Mouse (Mus musculus): ENCODE measurements around the gene Slc25a23. TPM values are rescaled to one million over a fixed set of nuclear protein-coding genes. Genes with fewer than 3 reads are reported as not detected.

Gene Slc25a23
- total RNA-seq, 2 experiments from 2014 or later: 6.2 to 21.2 TPM

Other genes starting within 250 kb of the Slc25a23 start
- gene Rfx2, start 228.8 kb downstream of the Slc25a23 start, total RNA-seq (2014; fragmentation: Nextera tagmentation): 23.0 and 29.3 TPM in 2 replicates
- 4.7 and 10.5 TPM in 2 replicates for gene Rfx2, start 228.8 kb downstream of the Slc25a23 start, total RNA-seq (2017)
- gene Acsbg2, start 185.4 kb downstream of the Slc25a23 start, total RNA-seq (2014; fragmentation: Nextera tagmentation): not detected in 2 replicates
- gene Acsbg2, start 185.4 kb downstream of the Slc25a23 start, total RNA-seq (2017): not detected in 2 replicates
- gene 1700061G19Rik, start 184.4 kb downstream of the Slc25a23 start, total RNA-seq (2014; fragmentation: Nextera tagmentation): not detected in 2 replicates
- not detected in 2 replicates for gene 1700061G19Rik, start 184.4 kb downstream of the Slc25a23 start, total RNA-seq (2017)
- gene Mllt1, start 124.4 kb downstream of the Slc25a23 start, total RNA-seq (2014; fragmentation: Nextera tagmentation): 24.1 and 33.2 TPM in 2 replicates
- gene Mllt1, start 124.4 kb downstream of the Slc25a23 start, total RNA-seq (2017): 12.2 and 17.3 TPM in 2 replicates
- not detected in 2 replicates for gene Acer1, start 77.7 kb downstream of the Slc25a23 start, total RNA-seq (2014; fragmentation: Nextera tagmentation)
- not detected in 2 replicates for gene Acer1, start 77.7 kb downstream of the Slc25a23 start, total RNA-seq (2017)
- 89.2 and 116 TPM in 2 replicates for gene Clpp, start 69.6 kb downstream of the Slc25a23 start, total RNA-seq (2014; fragmentation: Nextera tagmentation)
- gene Clpp, start 69.6 kb downstream of the Slc25a23 start, total RNA-seq (2017): 83.2 and 135 TPM in 2 replicates
- 25.2 and 26.4 TPM in 2 replicates for gene Alkbh7, start 62.5 kb downstream of the Slc25a23 start, total RNA-seq (2014; fragmentation: Nextera tagmentation)
- 19.1 and 25.8 TPM in 2 replicates for gene Alkbh7, start 62.5 kb downstream of the Slc25a23 start, total RNA-seq (2017)
- not detected in 2 replicates for gene Pspn, start 59.8 kb downstream of the Slc25a23 start, total RNA-seq (2014; fragmentation: Nextera tagmentation)
- gene Pspn, start 59.8 kb downstream of the Slc25a23 start, total RNA-seq (2017): 4.6 TPM in 1 of 2 replicates, not detected in the other
- 112 and 139 TPM in 2 replicates for gene Gtf2f1, start 48.6 kb downstream of the Slc25a23 start, total RNA-seq (2014; fragmentation: Nextera tagmentation)
- gene Gtf2f1, start 48.6 kb downstream of the Slc25a23 start, total RNA-seq (2017): 214 and 264 TPM in 2 replicates
- not detected in 2 replicates for gene Gm17949, start 48.4 kb downstream of the Slc25a23 start, total RNA-seq (2014; fragmentation: Nextera tagmentation)
- gene Gm17949, start 48.4 kb downstream of the Slc25a23 start, total RNA-seq (2017): not detected in 2 replicates
- 211 and 252 TPM in 2 replicates for gene Khsrp, start 28.3 kb downstream of the Slc25a23 start, total RNA-seq (2014; fragmentation: Nextera tagmentation)
- 92.4 and 128 TPM in 2 replicates for gene Khsrp, start 28.3 kb downstream of the Slc25a23 start, total RNA-seq (2017)
- gene Slc25a41, start 18.2 kb downstream of the Slc25a23 start, total RNA-seq (2014; fragmentation: Nextera tagmentation): not detected in 2 replicates
- gene Slc25a41, start 18.2 kb downstream of the Slc25a23 start, total RNA-seq (2017): 0.91 TPM in 1 of 2 replicates, not detected in the other
- not detected in 2 replicates for gene Crb3, start 758 bp downstream of the Slc25a23 start, total RNA-seq (2014; fragmentation: Nextera tagmentation)
- gene Crb3, start 758 bp downstream of the Slc25a23 start, total RNA-seq (2017): not detected in 2 replicates
- gene Dennd1c, start 18.7 kb upstream of the Slc25a23 start, total RNA-seq (2014; fragmentation: Nextera tagmentation): 20.4 and 33.4 TPM in 2 replicates
- gene Dennd1c, start 18.7 kb upstream of the Slc25a23 start, total RNA-seq (2017): 0.65 and 1.8 TPM in 2 replicates
- gene Tubb4a, start 27.9 kb upstream of the Slc25a23 start, total RNA-seq (2014; fragmentation: Nextera tagmentation): not detected in 2 replicates
- gene Tubb4a, start 27.9 kb upstream of the Slc25a23 start, total RNA-seq (2017): 0.08 TPM in 1 of 2 replicates, not detected in the other
- gene Tnfsf9, start 45.5 kb upstream of the Slc25a23 start, total RNA-seq (2014; fragmentation: Nextera tagmentation): not detected in 2 replicates
- gene Tnfsf9, start 45.5 kb upstream of the Slc25a23 start, total RNA-seq (2017): not detected in 2 replicates
- gene Cd70, start 89.9 kb upstream of the Slc25a23 start, total RNA-seq (2014; fragmentation: Nextera tagmentation): not detected in 2 replicates
- not detected in 2 replicates for gene Cd70, start 89.9 kb upstream of the Slc25a23 start, total RNA-seq (2017)
- 1.0 and 1.2 TPM in 2 replicates for gene Tnfsf14, start 134.3 kb upstream of the Slc25a23 start, total RNA-seq (2014; fragmentation: Nextera tagmentation)
- 0.99 and 1.6 TPM in 2 replicates for gene Tnfsf14, start 134.3 kb upstream of the Slc25a23 start, total RNA-seq (2017)
- gene C3, start 168.3 kb upstream of the Slc25a23 start, total RNA-seq (2014; fragmentation: Nextera tagmentation): 8.9 TPM in 1 of 2 replicates, not detected in the other
- gene C3, start 168.3 kb upstream of the Slc25a23 start, total RNA-seq (2017): 1.7 and 7.1 TPM in 2 replicates
- gene Gpr108, start 188.6 kb upstream of the Slc25a23 start, total RNA-seq (2014; fragmentation: Nextera tagmentation): 18.7 and 23.9 TPM in 2 replicates
- gene Gpr108, start 188.6 kb upstream of the Slc25a23 start, total RNA-seq (2017): 6.2 and 10.6 TPM in 2 replicates
- gene Trip10, start 189.6 kb upstream of the Slc25a23 start, total RNA-seq (2014; fragmentation: Nextera tagmentation): 3.9 and 4.5 TPM in 2 replicates
- 8.3 and 10.0 TPM in 2 replicates for gene Trip10, start 189.6 kb upstream of the Slc25a23 start, total RNA-seq (2017)
- 39.2 and 44.7 TPM in 2 replicates for gene Vav1, start 219.2 kb upstream of the Slc25a23 start, total RNA-seq (2014; fragmentation: Nextera tagmentation)
- 86.4 and 126 TPM in 2 replicates for gene Vav1, start 219.2 kb upstream of the Slc25a23 start, total RNA-seq (2017)